Comparison of ENCODE assay signal across 5 mouse cellular contexts in genomic region chrX:42006573-42007226, GRCm38 (mm10). TPM values are rescaled to one million over a fixed set of nuclear protein-coding genes. Genes with fewer than 3 reads are reported as not detected.
A peak's percentile ranks its signal among the peaks of the same experiment; 100 is the strongest.
DNase-seq lines count a peak whose midpoint lies in the region; ATAC-seq and TF ChIP-seq lines count a peak whose summit lies in the region.
"Not testable (repeated sequence)": the region's sequence is repeated elsewhere in the genome, so short reads cannot be mapped to it uniquely, and the experiment has no call there.

No protein-coding gene starts in this region.

- not testable (repeated sequence) for H3K4me3 ChIP-seq in liver, embryonic 11.5 days (ENCODE audit: low read depth, low read length); liver, embryonic 13.5 days (replicated peaks); liver, embryonic 15.5 days (replicated peaks); liver, postnatal 0 days (ENCODE audit: low read depth, low read length)

- no CpG with 5 or more reads among the region's 3 CpGs for WGBS in liver, embryonic 11.5 days
- WGBS in liver, embryonic 13.5 days (ENCODE audit: insufficient replicate concordance): 53% methylated on average over 2 of the region's 3 CpGs
- 58% methylated on average over 2 of the region's 3 CpGs for WGBS in liver, embryonic 15.5 days (ENCODE audit: insufficient replicate concordance)
- no CpG with 5 or more reads among the region's 3 CpGs for WGBS in liver, postnatal 0 days (ENCODE audit: insufficient replicate concordance)

- not testable (repeated sequence) for DNase-seq in liver, embryonic 11.5 days (ENCODE audit: low spot score); liver, embryonic 13.5 days; liver, postnatal 0 days

- H3K36me3 ChIP-seq in liver, embryonic 11.5 days (ENCODE audit: control insufficient read depth, insufficient read depth, low read length); liver, embryonic 13.5 days; liver, embryonic 15.5 days (replicated peaks); liver, postnatal 0 days (replicated peaks; ENCODE audit: insufficient read depth, low read length): not testable (repeated sequence)

- H3K4me1 ChIP-seq in liver, embryonic 11.5 days (replicated peaks; ENCODE audit: control insufficient read depth, insufficient read depth, low read length); liver, embryonic 13.5 days (replicated peaks); liver, embryonic 15.5 days (replicated peaks); liver, postnatal 0 days (ENCODE audit: insufficient read depth): not testable (repeated sequence)

- not testable (repeated sequence) for H3K27ac ChIP-seq in liver, embryonic 11.5 days (ENCODE audit: low read depth, low read length); liver, embryonic 13.5 days; liver, embryonic 15.5 days (replicated peaks); liver, postnatal 0 days (ENCODE audit: low read depth)

- H3K4me2 ChIP-seq in liver, embryonic 11.5 days; liver, embryonic 13.5 days; liver, embryonic 15.5 days; liver, postnatal 0 days (ENCODE audit: low read depth, low read length): not testable (repeated sequence)

- not testable (repeated sequence) for TF ChIP-seq CTCF in liver, postnatal 0 days (IDR thresholded peaks at IDR 0.05; ENCODE audit: low read depth)

- H3K27me3 ChIP-seq in liver, embryonic 11.5 days (replicated peaks; ENCODE audit: control insufficient read depth, insufficient read depth, low read length); liver, embryonic 13.5 days; liver, embryonic 15.5 days; liver, postnatal 0 days (ENCODE audit: insufficient read depth, low read length): not testable (repeated sequence)

- ATAC-seq in erythroblast, adult 5-6 weeks (replicated peaks; ENCODE audit: low FRiP score, poor library complexity, severe bottlenecking): peak; percentile 77
- peak; percentile 67; the same call in 1 of the 2 replicates for ATAC-seq in liver, embryonic 11.5 days (replicated peaks; ENCODE audit: low FRiP score)
- peak; percentile 88 for ATAC-seq in liver, embryonic 13.5 days (ENCODE audit: low read depth)
- peak; percentile 86 for ATAC-seq in liver, embryonic 15.5 days (ENCODE audit: insufficient read depth)
- ATAC-seq in liver, postnatal 0 days: peak; percentile 44; the same call in 1 of the 2 replicates

- not testable (repeated sequence) for TF ChIP-seq EP300 in liver, postnatal 0 days (IDR thresholded peaks at IDR 0.05; ENCODE audit: low read depth)

- not testable (repeated sequence) for H3K9ac ChIP-seq in liver, embryonic 11.5 days (ENCODE audit: low read depth, low read length); liver, embryonic 13.5 days; liver, embryonic 15.5 days; liver, postnatal 0 days (replicated peaks)

- not testable (repeated sequence) for H3K9me3 ChIP-seq in liver, embryonic 11.5 days (ENCODE audit: control insufficient read depth, low read length); liver, embryonic 13.5 days (replicated peaks); liver, embryonic 15.5 days (replicated peaks); liver, postnatal 0 days (ENCODE audit: low read length)

RNA-seq across cellular contexts. Expression of gene Xiap, which starts 52.8 kb away (rescaled TPM):
- total RNA-seq in erythroblast, adult 5-6 weeks (2015; ENCODE audit: low replicate concordance): 24.2 and 26.3 TPM in 2 replicates
- 23.9 and 33.6 TPM in 2 replicates for total RNA-seq in erythroblast, adult 5-6 weeks (2017; ENCODE audit: low replicate concordance)
- polyA plus RNA-seq in liver, embryonic 11.5 days (2014; fragmentation: Nextera tagmentation; extraction: Ambion mirVana): 12.9 and 14.1 TPM in 2 replicates
- polyA plus RNA-seq in liver, embryonic 13.5 days (2015; fragmentation: Nextera tagmentation; extraction: Ambion mirVana): 5.0 and 5.8 TPM in 2 replicates
- polyA plus RNA-seq in liver, embryonic 15.5 days (2015; fragmentation: Nextera tagmentation; extraction: Ambion mirVana): 5.1 and 5.6 TPM in 2 replicates
- 8.9 and 9.5 TPM in 2 replicates for polyA plus RNA-seq in liver, postnatal 0 days (2015; fragmentation: Nextera tagmentation; extraction: Ambion mirVana)
